Mouse (Mus musculus) lung, postnatal 0 days (tissue): ENCODE measurements around the gene Iqcf3.

Experiments used
- CTCF ChIP-seq: IDR thresholded peaks from 2 replicates; pipeline ENCODE4 v1.5.1; 2016; ENCODE audit warnings: antibody characterized with exemption, mild to moderate bottlenecking
- EP300 ChIP-seq: IDR thresholded peaks from 2 replicates; pipeline ENCODE4 v1.6.1; 2016; ENCODE audit warnings: antibody characterized with exemption, mild to moderate bottlenecking, control low read depth

- TF ChIP-seq CTCF (no peak), EP300 (no peak)
Measured at GRCm38 (mm10) chr9:106580016-106580415, 18.6 kb upstream of the Iqcf3 start.
